Mouse (Mus musculus) neural tube, embryonic 11.5 days (tissue): ENCODE results near the gene Sf3b1. TPM values are rescaled to one million over a fixed set of nuclear protein-coding genes. Genes with fewer than 3 reads are reported as not detected.
"Not testable (repeated sequence)": the region's sequence is repeated elsewhere in the genome, so short reads cannot be mapped to it uniquely, and the experiment has no call there.

Experiments used
- ATAC-seq: fragments of 200-750 bp; cut with Nextera tagmentation; 2 replicates; pipeline ENCODE4 v1.8.0; 2017; ENCODE audit warnings: moderate number of reproducible peaks, mild to moderate bottlenecking, moderate TSS enrichment, moderate library complexity; ENCODE audit not compliant: insufficient read depth, low FRiP score, low TSS enrichment
- DNase-seq: peaks from one replicate; pipeline ENCODE4 v3.0.0-alpha.2; 2015; ENCODE audit warnings: low spot score
- H3K27ac ChIP-seq: fragments of 300-500 bp; sonication (generic); 2 replicates; pipeline ENCODE4 v1.5.1; 2014; ENCODE audit warnings: low read depth, mild to moderate bottlenecking, low read length
- H3K27me3 ChIP-seq: fragments of 300-500 bp; sonication (generic); 2 replicates; pipeline ENCODE4 v1.6.1; 2014; ENCODE audit warnings: mild to moderate bottlenecking, low read length, mixed read lengths; ENCODE audit not compliant: control insufficient read depth, insufficient read depth
- H3K36me3 ChIP-seq: fragments of 300-500 bp; sonication (generic); 2 replicates; pipeline ENCODE4 v1.6.1; 2014; ENCODE audit warnings: mild to moderate bottlenecking, low read length, moderate library complexity, mixed read lengths; ENCODE audit not compliant: control insufficient read depth, insufficient read depth
- H3K4me1 ChIP-seq: fragments of 300-500 bp; sonication (generic); 2 replicates; pipeline ENCODE4 v1.6.1; 2014; ENCODE audit warnings: low read length, mixed read lengths; ENCODE audit not compliant: control insufficient read depth, insufficient read depth
- H3K4me2 ChIP-seq: fragments of 300-500 bp; sonication (generic); 2 replicates; pipeline ENCODE4 v1.6.1; 2014; ENCODE audit warnings: low read depth, mild to moderate bottlenecking, moderate library complexity
- H3K4me3 ChIP-seq: fragments of 300-500 bp; sonication (generic); 2 replicates; pipeline ENCODE4 v1.5.1; 2014; ENCODE audit warnings: low read depth, low read length
- H3K9ac ChIP-seq: fragments of 300-500 bp; sonication (generic); 2 replicates; pipeline ENCODE4 v1.6.1; 2014; ENCODE audit warnings: mild to moderate bottlenecking, low read length
- H3K9me3 ChIP-seq: fragments of 300-500 bp; sonication (generic); 2 replicates; pipeline ENCODE4 v1.6.1; 2016; ENCODE audit warnings: low read length; ENCODE audit not compliant: control insufficient read depth
- WGBS: fragments of 180-500 bp; shearing (Covaris S2); extraction: QIAGEN DNeasy Blood & Tissue Kit; methylation state at CpG from one replicate; pipeline ENCODE4 v1.1.7; 2014; 5-methylcytosine and 5-hydroxymethylcytosine counted together
- polyA plus RNA-seq: library from polyadenylated mRNA; unstranded; fragments of >200 nt; fragmentation: Nextera tagmentation; extraction: Ambion mirVana; gene quantifications from 2 replicates; pipeline ENCODE4 v1.2.1, GENCODE M21; 2014

Sf3b1 gene
- 336 and 339 TPM in 2 replicates for polyA plus RNA-seq

DNA sequence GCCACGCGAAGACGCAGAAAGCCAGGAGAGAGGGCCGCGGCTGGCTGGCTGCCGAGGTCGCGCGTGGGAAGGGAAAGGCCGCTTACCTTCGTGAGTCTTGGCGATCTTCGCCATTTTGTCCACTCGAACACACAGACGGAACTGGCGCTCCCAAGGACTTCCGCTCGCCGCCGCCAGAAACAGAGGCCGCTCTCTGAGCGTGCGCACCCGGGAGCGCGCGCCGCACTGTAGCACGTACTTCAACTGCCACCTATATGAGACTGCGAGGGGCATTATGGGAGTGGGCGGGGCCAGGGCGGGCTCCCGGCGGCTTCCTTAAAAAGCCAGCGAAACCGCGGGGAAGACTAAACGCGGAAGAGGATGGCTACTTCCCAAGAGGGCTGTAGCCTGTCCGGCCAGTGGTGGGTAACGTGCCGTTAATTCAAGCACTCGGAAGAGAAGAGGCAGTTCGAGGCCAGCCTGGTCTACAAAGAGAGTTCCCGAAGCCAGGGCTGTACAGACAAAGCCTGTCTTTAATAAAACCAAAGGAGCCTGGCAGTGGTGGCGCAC lies at the start of gene Sf3b1:
TSS of gene Sf3b1 (minus strand) at position 229 of the 549 bp plus-strand sequence.
- H3K4me3 ChIP-seq = peak within 1 kb of the TSS; percentile 98
- no peaks in the 10 kb centered on the region for H3K36me3 ChIP-seq
- H3K27me3 ChIP-seq = no peaks in the 10 kb centered on the region
- peak within 1 kb of the TSS; percentile 57 for H3K4me2 ChIP-seq
- WGBS = 2% methylated on average over 46 of the region's 46 CpGs
- ATAC-seq (peak; percentile 98), DNase-seq (peak; percentile 99)
- H3K9me3 ChIP-seq = no peaks in the 10 kb centered on the region
- H3K9ac ChIP-seq = peak within 1 kb of the TSS; percentile 99
- H3K4me1 ChIP-seq = peaks cover 3% of the 10 kb centered on the region; the same call in 1 of the 2 replicates
- H3K27ac ChIP-seq = peak within 1 kb of the TSS; percentile 92

- H3K4me1 ChIP-seq = no peaks in the 10 kb centered on the region
- DNase-seq = no peak
- H3K27me3 ChIP-seq = no peaks in the 10 kb centered on the region
- H3K36me3 ChIP-seq = peaks cover 10% of the 10 kb centered on the region
- H3K4me3 ChIP-seq = no peak overlapping the region
- no peak overlapping the region for H3K9ac ChIP-seq
- H3K9me3 ChIP-seq = no peaks in the 10 kb centered on the region
- no peak overlapping the region for H3K4me2 ChIP-seq
- no peak for ATAC-seq
- H3K27ac ChIP-seq = no peak overlapping the region
These were observed 49.1 kb upstream of the Sf3b1 start for GRCm38 (mm10) chr1:55076395-55076743.

GRCm38 (mm10) chr1:55075652-55076394 lies 48.5 kb upstream of the Sf3b1 start:
- DNase-seq (no peak), ATAC-seq (no peak)
- 74% methylated on average over 5 of the region's 5 CpGs for WGBS
- Histone ChIP-seq H3K27me3 (no peaks in the 10 kb centered on the region), H3K9ac (no peak overlapping the region), H3K4me1 (no peaks in the 10 kb centered on the region), H3K36me3 (peaks cover 8% of the 10 kb centered on the region), H3K27ac (no peak overlapping the region), H3K9me3 (no peaks in the 10 kb centered on the region), H3K4me3 (no peak overlapping the region), H3K4me2 (no peak overlapping the region)

DNA sequence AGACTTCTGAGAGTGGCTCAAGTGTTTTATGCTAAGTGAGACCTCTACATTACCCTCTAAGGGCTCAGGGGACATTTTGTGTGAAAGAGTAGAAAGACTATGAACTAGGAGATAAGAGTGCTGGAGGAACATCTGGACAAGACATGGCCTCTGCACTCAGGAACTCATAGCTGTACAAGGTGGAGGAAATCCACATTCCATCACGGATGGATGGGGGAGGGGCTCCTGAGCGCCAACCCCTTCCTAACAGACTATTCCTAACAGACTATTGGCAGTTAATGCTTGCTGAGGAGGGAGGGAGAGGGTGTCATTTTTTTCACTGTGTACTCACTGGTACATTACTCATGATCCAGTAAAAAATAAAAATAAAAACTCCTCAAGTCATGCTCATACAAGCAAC lies 47.5 kb upstream of the Sf3b1 start:
- no peak overlapping the region for H3K9ac ChIP-seq
- peaks cover 8% of the 10 kb centered on the region for H3K36me3 ChIP-seq
- no peak overlapping the region for H3K4me2 ChIP-seq
- 59% methylated on average over 2 of the region's 2 CpGs for WGBS
- H3K27me3 ChIP-seq = no peaks in the 10 kb centered on the region
- no peak overlapping the region for H3K4me3 ChIP-seq
- no peaks in the 10 kb centered on the region for H3K4me1 ChIP-seq
- DNase-seq (no peak), ATAC-seq (no peak)
- no peaks in the 10 kb centered on the region for H3K9me3 ChIP-seq
- H3K27ac ChIP-seq = no peak overlapping the region

GRCm38 (mm10) chr1:55072328-55072727 lies 45.0 kb upstream of the Sf3b1 start:
- ATAC-seq, H3K27ac ChIP-seq, H3K4me2 ChIP-seq, H3K4me3 ChIP-seq, H3K9me3 ChIP-seq, H3K9ac ChIP-seq, H3K4me1 ChIP-seq, H3K27me3 ChIP-seq, H3K36me3 ChIP-seq, DNase-seq: not testable (repeated sequence)

- H3K27me3 ChIP-seq = no peaks in the 10 kb centered on the region
- H3K4me2 ChIP-seq = no peak overlapping the region
- H3K27ac ChIP-seq = no peak overlapping the region
- peaks cover 5% of the 10 kb centered on the region; the same call in 1 of the 2 replicates for H3K36me3 ChIP-seq
- 88% methylated on average over 4 of the region's 4 CpGs for WGBS
- DNase-seq = no peak
- H3K9me3 ChIP-seq = no peaks in the 10 kb centered on the region
- H3K9ac ChIP-seq = no peak overlapping the region
- no peak for ATAC-seq
- no peaks in the 10 kb centered on the region; the same call in 1 of the 2 replicates for H3K4me1 ChIP-seq
- H3K4me3 ChIP-seq = no peak overlapping the region
These were observed 34.5 kb upstream of the Sf3b1 start for GRCm38 (mm10) chr1:55061772-55062171.

- whole genome bisulfite sequencing = 93% methylated on average over 5 of the region's 5 CpGs
- Histone ChIP-seq H3K9me3 (no peaks in the 10 kb centered on the region), H3K4me2 (no peak overlapping the region), H3K9ac (no peak overlapping the region), H3K4me3 (no peak overlapping the region), H3K4me1 (no peaks in the 10 kb centered on the region; the same call in 1 of the 2 replicates), H3K27me3 (no peaks in the 10 kb centered on the region), H3K27ac (no peak overlapping the region), H3K36me3 (peaks cover 5% of the 10 kb centered on the region; the same call in 1 of the 2 replicates)
- ATAC-seq = no peak
- no peak for DNase-seq
These were observed 33.8 kb upstream of the Sf3b1 start for GRCm38 (mm10) chr1:55061099-55061498.

DNA sequence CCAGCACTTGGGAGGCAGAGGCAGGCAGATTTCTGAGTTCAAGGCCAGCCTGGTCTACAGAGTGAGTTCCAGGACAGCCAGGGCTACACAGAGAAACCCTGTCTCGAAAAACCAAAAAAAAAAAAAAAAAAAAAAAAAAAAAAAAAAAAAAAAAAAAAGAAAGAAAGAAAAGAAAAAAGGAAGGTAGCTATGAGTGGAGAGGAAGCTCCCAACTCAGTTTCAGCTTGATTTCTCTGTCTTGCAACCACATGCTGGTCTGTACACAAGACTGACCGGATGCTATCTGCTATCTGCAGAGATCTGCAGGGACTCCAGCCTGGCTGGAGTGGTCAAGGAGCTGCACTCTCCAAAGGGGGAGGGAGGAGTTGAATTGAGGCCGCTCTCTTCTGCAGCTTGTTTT lies 31.1 kb upstream of the Sf3b1 start:
- H3K4me3 ChIP-seq, H3K9me3 ChIP-seq, H3K9ac ChIP-seq, H3K36me3 ChIP-seq, H3K27me3 ChIP-seq, H3K4me1 ChIP-seq, H3K4me2 ChIP-seq, DNase-seq, ATAC-seq, H3K27ac ChIP-seq: not testable (repeated sequence)
- WGBS = 79% methylated on average over 2 of the region's 3 CpGs
